Mouse (Mus musculus) regulatory T cell (primary cell): ENCODE measurements around the gene Anapc11.
"Not testable (repeated sequence)": the region's sequence is repeated elsewhere in the genome, so short reads cannot be mapped to it uniquely, and the experiment has no call there.

Source experiments
- in situ Hi-C: fragments of 300-600 bp; cut with MboI, MseI; formaldehyde crosslinking; loops from one replicate; pipeline ENCODE4 v1.15.1; 2025; ENCODE audit warnings: high pct_unique_total_duplicates

Gene Anapc11

GRCm38 (mm10) chr11:120575046-120575445, 23.2 kb upstream of the Anapc11 start:
- in situ Hi-C loops, result no loop called here

DNA sequence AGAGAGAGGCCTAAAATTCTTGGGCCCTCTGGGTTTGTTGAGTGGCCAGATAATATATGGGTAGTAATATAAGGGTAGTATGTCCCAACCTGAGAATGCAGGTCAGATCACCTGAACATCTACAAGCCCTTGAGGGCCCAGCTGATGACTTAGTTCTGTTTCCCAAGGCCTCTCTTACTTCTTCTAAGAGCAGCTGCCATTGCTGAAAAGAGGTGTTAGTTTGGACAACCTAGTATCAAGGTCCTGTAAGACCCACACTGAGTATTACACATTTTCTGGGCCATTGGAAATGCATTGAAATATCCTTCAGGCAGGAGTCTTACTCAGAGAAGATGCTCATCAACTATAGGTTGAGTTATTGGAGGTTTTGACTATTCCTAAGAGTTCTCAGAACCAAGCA, 22.3 kb upstream of the Anapc11 start:
- in situ Hi-C loops, result no loop called here

DNA sequence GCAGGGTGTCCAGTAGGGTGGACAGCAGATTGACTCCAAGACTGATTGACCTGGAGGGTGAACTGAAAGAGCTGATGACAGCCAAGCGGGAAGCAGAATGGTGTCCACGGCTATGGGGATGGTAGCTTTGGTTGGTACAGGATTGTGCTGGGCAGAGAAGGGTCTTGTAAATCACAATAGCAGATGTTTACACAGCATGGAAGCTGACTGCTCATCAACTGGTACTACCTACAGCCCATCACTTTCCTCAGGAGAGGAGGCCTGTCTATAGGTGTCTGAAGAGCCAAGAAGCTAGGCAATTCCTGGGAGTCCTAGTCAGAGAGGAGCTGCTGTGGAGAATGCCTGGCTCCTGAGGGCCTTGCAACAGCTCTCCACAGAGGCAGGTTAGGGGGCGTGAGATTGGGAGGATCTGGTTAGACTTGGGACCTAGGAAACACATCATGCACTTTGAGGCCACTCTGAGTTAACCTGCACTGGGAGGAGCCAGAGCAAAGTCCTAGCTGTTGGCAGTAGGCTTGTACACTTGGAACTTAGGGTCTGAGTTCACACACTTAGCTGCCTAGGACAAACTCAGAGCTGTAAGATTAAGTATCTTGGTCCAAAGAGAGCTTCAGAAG, 21.7 kb upstream of the Anapc11 start:
- in situ Hi-C loops, result no loop called here

GRCm38 (mm10) chr11:120577211-120578023, 20.8 kb upstream of the Anapc11 start:
- in situ Hi-C loops, result no loop called here

GRCm38 (mm10) chr11:120578024-120578693, 20.1 kb upstream of the Anapc11 start:
- in situ Hi-C loops, result no loop called here

DNA sequence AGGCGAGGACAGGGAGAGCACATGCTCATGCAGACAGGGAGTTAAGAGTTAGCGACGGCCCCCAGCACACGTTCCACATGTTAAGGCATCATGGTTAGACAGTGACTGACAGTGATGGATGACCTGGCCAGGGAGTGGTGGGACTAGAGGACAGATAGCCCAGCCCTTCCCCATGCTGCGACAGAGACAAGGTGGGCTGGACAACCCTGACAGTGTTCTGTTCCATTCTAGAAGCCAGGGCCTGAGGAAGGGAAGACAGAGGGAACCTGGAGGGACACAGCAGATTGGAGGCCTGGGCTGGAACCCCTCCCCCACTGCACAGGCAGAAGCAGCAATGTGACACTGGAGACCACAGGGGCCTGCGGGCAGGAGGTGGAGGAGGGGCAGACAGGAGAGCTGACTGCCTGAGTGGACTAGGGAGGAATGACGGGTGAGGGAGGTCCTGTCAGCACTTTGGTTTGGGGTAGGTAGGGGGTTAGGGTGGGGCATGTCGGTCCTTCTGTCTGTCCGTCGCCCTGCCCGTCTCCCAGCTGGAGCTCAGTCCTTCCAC, 19.5 kb upstream of the Anapc11 start:
- in situ Hi-C loops, result no loop called here

- in situ Hi-C loops, result no loop called here
These were observed 18.7 kb upstream of the Anapc11 start for GRCm38 (mm10) chr11:120579316-120580107.

DNA sequence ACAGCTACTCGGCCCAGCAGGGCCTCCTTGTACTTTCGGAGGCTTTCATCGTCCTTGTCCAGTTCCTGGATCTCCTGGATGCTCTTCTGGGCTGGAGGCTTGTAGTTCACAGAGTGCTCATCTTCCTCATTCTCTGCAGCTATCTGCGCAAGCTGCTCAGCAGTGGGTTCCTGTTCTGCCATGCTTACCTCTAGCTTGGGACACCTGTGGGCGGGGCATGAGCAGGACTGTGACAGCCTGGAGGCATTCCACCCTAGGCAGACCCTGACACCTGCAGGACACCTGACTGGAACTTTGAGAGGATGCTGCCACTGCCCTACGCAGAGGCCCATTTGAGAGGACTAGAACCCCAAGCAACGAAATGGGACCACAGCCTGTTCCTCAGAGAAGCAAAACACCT, 18.0 kb upstream of the Anapc11 start:
- in situ Hi-C loops, result no loop called here

GRCm38 (mm10) chr11:120580871-120581331, 17.3 kb upstream of the Anapc11 start:
- in situ Hi-C loops, result no loop called here

GRCm38 (mm10) chr11:120581490-120582267, 16.5 kb upstream of the Anapc11 start, which contains the start of gene Arhgdia:
Gene Arhgdia (minus strand): TSS chr11:120581624.
- in situ Hi-C loops, result no loop called here

- in situ Hi-C loops, result no loop called here
These were observed 15.8 kb upstream of the Anapc11 start for GRCm38 (mm10) chr11:120582268-120582981.

- in situ Hi-C loops, result not testable (repeated sequence)
These were observed 15.3 kb upstream of the Anapc11 start for GRCm38 (mm10) chr11:120582982-120583293.

GRCm38 (mm10) chr11:120583937-120584336, 14.3 kb upstream of the Anapc11 start:
- in situ Hi-C loops, result no loop called here

GRCm38 (mm10) chr11:120588531-120588930, 9.7 kb upstream of the Anapc11 start:
- in situ Hi-C loops, result no loop called here

DNA sequence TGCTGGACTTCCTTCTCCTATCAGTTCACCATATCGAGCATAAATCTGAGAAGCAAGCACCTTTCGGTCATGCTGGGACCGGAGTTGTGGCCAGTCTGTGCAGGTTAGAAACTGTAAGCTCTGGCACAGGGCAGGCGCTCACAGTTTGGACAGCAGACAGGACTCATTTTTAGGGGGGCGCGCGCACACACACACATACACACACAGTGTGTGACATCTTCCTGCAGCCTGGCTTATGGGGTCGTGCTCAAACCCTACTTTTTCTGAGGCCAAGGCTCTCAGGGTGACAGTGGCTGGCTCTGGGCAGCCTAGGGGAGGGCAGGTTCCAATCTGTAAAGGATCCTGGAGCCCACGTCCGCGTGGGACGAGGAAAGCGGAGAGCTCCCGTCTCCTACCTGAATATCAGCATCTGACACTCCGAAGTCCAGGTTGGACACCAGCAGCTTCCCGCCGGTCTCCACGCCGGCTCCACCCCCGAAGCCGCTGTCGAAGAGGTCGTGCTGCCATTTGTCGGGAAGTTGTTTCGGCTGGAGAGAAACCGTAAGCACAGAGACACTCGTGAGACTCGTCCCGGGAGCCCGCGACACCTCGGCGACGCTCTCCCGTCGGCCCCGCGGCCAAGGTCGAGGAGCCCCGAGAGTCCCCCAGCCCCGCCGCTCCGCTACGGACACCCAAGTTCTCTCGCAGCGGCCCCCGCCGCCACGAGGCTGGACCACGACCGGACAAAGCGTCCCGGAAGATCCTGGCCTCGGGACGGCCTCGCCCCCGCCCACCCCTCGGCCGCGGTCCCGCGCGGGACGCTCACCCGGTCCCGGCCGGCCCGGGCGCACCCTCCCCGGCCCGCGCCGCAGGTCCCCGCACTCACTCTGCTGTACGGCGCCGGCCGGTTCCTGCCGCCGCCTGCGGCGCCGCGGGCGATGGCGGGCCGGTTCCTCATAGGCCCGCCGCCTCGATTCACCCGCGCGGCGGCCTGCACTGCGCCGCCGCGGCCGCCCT, 683 bp upstream of the Anapc11 start:
- in situ Hi-C loops, result no loop called here

- in situ Hi-C loops, result no loop called here
These were observed 849 bp downstream of the Anapc11 start for GRCm38 (mm10) chr11:120598990-120599549.

DNA sequence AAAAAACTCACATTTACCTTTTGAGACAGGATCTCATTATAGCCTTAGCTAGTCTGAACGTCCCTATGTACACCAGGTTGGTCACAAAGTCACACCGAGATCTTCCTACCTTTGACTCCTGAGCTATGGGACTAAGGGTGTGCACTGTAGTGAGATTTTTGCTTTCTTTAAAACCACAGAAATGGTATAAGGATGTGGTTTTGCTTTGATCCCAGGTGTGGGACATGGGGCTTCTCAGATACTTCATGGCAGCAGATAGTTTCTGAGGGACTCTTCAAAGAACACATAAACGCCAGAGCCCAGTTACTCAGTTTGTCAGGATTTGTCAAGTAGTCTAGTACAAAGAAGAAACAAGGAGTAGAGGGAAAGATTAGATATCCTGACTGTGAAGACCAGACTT, 2.5 kb downstream of the Anapc11 start:
- in situ Hi-C loops, result no loop called here

DNA sequence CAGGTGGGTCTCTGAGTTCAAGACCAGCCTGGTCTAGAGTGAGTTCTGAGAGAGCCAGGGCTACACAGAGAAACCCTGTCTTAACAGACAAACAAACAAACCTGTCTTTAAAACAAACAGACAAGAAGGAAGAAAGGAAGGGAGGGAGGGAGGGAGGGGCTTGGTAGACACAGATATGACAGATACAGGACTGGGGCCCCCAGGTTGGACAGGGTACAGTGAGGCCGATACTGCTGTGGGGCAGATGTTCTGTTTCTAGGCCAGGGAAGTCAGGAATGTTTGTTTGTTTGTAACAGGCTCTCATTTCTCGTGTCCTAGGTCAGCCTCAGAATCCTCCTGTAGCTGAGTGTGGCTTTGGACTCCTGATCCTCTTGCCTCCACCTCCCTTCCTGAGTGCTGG, 5.3 kb downstream of the Anapc11 start:
- in situ Hi-C loops, result no loop called here

GRCm38 (mm10) chr11:120605667-120606066, 7.4 kb downstream of the Anapc11 start:
- in situ Hi-C loops, result no loop called here
